Mouse (Mus musculus) hindbrain, embryonic 16.5 days (tissue): Measurements from ENCODE around the gene Mmp8. TPM values are rescaled to one million over a fixed set of nuclear protein-coding genes. Genes with fewer than 3 reads are reported as not detected.

Experiments
- polyA plus RNA-seq: library from polyadenylated mRNA; unstranded; fragments of >200 nt; fragmentation: Nextera tagmentation; extraction: Ambion mirVana; gene quantifications from 2 replicates; pipeline ENCODE4 v1.2.1, GENCODE M21; 2015

The Mmp8 gene
- polyA plus RNA-seq, 1 experiment from 2014 or later, result 0.24 TPM

Other genes starting within 250 kb of the Mmp8 start
- gene Mmp12, start 214.1 kb upstream of the Mmp8 start, polyA plus RNA-seq, result 0.18 TPM in 1 of 2 replicates, not detected in the other
- not detected in 2 replicates for gene Mmp1b, start 170.4 kb upstream of the Mmp8 start, polyA plus RNA-seq
- gene Mmp3, start 112.6 kb upstream of the Mmp8 start, polyA plus RNA-seq, result not detected in 2 replicates
- gene Mmp10, start 56.1 kb upstream of the Mmp8 start, polyA plus RNA-seq, result not detected in 2 replicates
- gene Mmp27, start 12.9 kb downstream of the Mmp8 start, polyA plus RNA-seq, result not detected in 2 replicates
- not detected in 2 replicates for gene Mmp20, start 69.8 kb downstream of the Mmp8 start, polyA plus RNA-seq
- gene Mmp7, start 133.6 kb downstream of the Mmp8 start, polyA plus RNA-seq, result not detected in 2 replicates
- 20.4 and 23.0 TPM in 2 replicates for gene Tmem123, start 205.6 kb downstream of the Mmp8 start, polyA plus RNA-seq